Mouse (Mus musculus): ENCODE measurements around the gene Hcls1. TPM values are rescaled to one million over a fixed set of nuclear protein-coding genes. Genes with fewer than 3 reads are reported as not detected.

Gene Hcls1
- total RNA-seq (2014; rRNA removed; ENCODE audit: low replicate concordance) (2.3 and 3.9 TPM in 2 replicates), polyA plus RNA-seq (2015; fragmentation: Nextera tagmentation; extraction: Ambion mirVana) (4.3 and 4.7 TPM in 2 replicates)

DNA sequence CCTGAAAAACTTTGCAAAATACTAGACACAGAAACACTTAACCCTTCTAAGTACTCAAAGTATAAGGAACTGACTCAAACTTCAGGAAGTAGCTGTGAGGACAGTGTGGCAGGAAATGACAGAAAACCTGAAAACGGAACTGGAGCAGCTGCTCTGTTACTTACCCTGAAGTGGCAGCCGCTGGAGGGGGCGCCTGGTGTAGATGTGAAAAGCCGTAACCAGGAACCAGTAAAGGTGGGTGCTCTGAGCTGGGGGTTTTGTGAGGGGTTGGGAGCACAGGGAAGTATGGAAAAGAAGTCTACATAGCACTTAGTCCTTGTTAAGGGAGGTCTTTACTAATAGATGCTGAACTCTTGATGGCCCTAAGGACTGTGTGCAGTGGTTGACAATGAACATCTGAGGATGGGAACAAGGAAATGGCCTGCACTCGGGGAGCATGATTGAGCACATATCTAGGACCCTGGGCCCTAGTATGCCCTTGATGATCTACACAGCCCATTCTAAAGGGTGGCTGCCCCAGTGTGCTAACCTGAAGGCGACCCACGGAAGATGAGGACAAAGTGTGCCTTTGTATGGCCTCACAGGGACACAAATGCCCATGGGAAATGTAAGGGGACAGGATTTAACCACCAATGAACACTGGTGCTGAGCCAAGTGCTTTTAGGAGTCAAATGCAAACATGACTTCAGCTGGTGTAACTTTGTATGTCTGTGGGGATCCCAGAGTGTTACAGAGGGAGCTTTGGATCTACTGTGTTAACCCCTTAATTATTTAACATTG, at the start of gene Hcls1:
Gene Hcls1, plus strand, starts transcription at position 143 of the 780 bp plus-strand sequence.
- WGBS = 52% methylated on average over 7 of the region's 7 CpGs
- Histone ChIP-seq H3K4me1 (ENCODE audit: control insufficient read depth, insufficient read depth) (peaks cover 10% of the 10 kb centered on the region; the same call in 1 of the 2 replicates), H3K27ac (ENCODE audit: low read depth) (peak within 1 kb of the TSS; percentile 76), H3K9ac (replicated peaks; ENCODE audit: low read depth, low read length) (no peak within 1 kb of the TSS; the same call in 1 of the 2 replicates), H3K27me3 (ENCODE audit: control insufficient read depth, insufficient read depth, low read length) (no peaks in the 10 kb centered on the region), H3K4me2 (ENCODE audit: low read depth, low read length) (peak within 1 kb of the TSS; percentile 50), H3K4me3 (ENCODE audit: low read depth, low read length) (peak within 1 kb of the TSS; percentile 27; the same call in 1 of the 2 replicates), H3K36me3 (replicated peaks; ENCODE audit: control insufficient read depth, insufficient read depth, low read length) (peaks cover 31% of the 10 kb centered on the region), H3K9me3 (replicated peaks; ENCODE audit: control insufficient read depth, low read length) (no peaks in the 10 kb centered on the region)
- ATAC-seq (ENCODE audit: insufficient read depth, low read depth) (no peak), DNase-seq (ENCODE audit: low spot score) (peak; percentile 30)
- TF ChIP-seq EP300 (IDR thresholded peaks at IDR 0.05; ENCODE audit: low read depth) (no peak), CTCF (IDR thresholded peaks at IDR 0.05; ENCODE audit: low read depth) (no peak)

DNA sequence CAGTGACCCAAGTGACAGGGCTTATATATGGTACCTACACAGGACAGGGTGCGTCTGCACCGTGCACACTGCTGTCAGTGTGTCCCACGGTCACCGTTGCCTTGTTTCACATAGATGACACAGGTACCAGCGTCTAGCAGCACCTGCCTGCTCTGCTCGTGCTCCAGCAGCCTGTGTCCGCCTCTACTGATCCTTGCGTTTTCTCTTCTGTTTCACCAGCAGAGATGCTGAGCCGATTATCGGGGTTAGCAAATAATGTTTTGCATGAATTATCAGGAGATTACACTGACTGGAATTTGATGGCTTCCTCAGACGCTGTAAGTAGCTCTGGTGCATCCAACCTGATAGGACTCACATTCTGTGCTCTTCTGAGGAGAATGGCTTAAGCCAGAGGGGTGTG, 48.9 kb upstream of the Hcls1 start:
- DNase-seq (ENCODE audit: low spot score) = no peak
- Histone ChIP-seq H3K9me3 (replicated peaks; ENCODE audit: control insufficient read depth, low read length) (no peaks in the 10 kb centered on the region), H3K4me2 (ENCODE audit: low read depth, low read length) (no peak overlapping the region), H3K36me3 (replicated peaks; ENCODE audit: control insufficient read depth, insufficient read depth, low read length) (peaks cover 39% of the 10 kb centered on the region), H3K9ac (replicated peaks; ENCODE audit: low read depth, low read length) (no peak overlapping the region), H3K4me1 (ENCODE audit: control insufficient read depth, insufficient read depth) (no peaks in the 10 kb centered on the region), H3K4me3 (ENCODE audit: low read depth, low read length) (no peak overlapping the region), H3K27me3 (ENCODE audit: control insufficient read depth, insufficient read depth, low read length) (no peaks in the 10 kb centered on the region), H3K27ac (ENCODE audit: low read depth) (no peak overlapping the region)
- TF ChIP-seq CTCF (IDR thresholded peaks at IDR 0.05; ENCODE audit: low read depth) = no peak
- TF ChIP-seq EP300 (IDR thresholded peaks at IDR 0.05; ENCODE audit: low read depth) = no peak
- no peak for ATAC-seq (ENCODE audit: insufficient read depth, low read depth)
- 84% methylated on average over 11 of the region's 11 CpGs for WGBS

DNA sequence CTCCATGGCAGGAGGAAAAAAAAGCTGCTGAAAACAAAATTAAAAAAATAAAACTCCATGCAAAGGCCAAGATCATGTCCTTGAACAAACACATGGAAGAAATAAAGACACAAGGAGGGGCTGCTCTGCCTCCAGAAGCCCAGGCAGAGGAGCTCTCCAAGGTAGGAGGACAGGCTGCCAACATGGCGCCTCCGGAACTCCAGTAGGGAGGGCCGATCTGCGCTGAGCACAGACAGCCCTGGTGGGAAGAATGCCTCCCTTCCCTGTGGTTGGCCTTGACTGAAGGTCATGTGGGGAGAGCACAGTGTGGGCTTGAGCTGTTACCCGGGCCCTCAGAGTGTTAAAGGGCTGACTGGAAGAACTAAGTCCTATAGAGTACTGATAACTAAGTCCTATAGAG, 47.2 kb upstream of the Hcls1 start:
- no peak overlapping the region for H3K27ac ChIP-seq (ENCODE audit: low read depth)
- no peak for DNase-seq (ENCODE audit: low spot score)
- H3K4me3 ChIP-seq (ENCODE audit: low read depth, low read length) = no peak overlapping the region
- H3K9ac ChIP-seq (replicated peaks; ENCODE audit: low read depth, low read length) = no peak overlapping the region
- TF ChIP-seq CTCF (IDR thresholded peaks at IDR 0.05; ENCODE audit: low read depth) = no peak
- no peak for TF ChIP-seq EP300 (IDR thresholded peaks at IDR 0.05; ENCODE audit: low read depth)
- H3K36me3 ChIP-seq (replicated peaks; ENCODE audit: control insufficient read depth, insufficient read depth, low read length) = peaks cover 54% of the 10 kb centered on the region
- H3K4me1 ChIP-seq (ENCODE audit: control insufficient read depth, insufficient read depth) = no peaks in the 10 kb centered on the region
- WGBS = 64% methylated on average over 5 of the region's 5 CpGs
- ATAC-seq (ENCODE audit: insufficient read depth, low read depth) = no peak
- H3K9me3 ChIP-seq (replicated peaks; ENCODE audit: control insufficient read depth, low read length) = no peaks in the 10 kb centered on the region
- H3K27me3 ChIP-seq (ENCODE audit: control insufficient read depth, insufficient read depth, low read length) = no peaks in the 10 kb centered on the region
- H3K4me2 ChIP-seq (ENCODE audit: low read depth, low read length) = no peak overlapping the region

DNA sequence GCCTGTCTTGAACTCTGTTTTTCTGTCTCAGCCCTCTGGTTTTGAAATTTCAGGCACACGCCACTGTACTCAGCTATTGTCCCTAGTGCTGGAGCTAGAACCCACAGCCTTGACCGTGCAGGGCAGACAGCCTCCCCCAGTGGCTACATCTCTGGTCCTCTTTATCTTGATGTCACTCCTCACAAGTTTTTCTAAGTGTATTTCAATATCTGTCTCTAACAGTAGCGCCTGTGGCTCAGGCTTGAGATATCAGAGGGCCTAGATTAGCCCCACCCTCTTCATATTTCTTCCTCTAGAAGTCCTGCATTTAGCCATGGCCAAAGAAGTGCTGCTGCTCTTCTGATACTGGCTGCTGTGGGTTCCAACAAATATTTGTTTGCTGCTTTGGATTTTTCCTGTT, 44.2 kb upstream of the Hcls1 start:
- H3K9ac ChIP-seq (replicated peaks; ENCODE audit: low read depth, low read length) = no peak overlapping the region
- ATAC-seq (ENCODE audit: insufficient read depth, low read depth) (no peak), DNase-seq (ENCODE audit: low spot score) (no peak)
- WGBS = 79% methylated on average over 3 of the region's 3 CpGs
- no peaks in the 10 kb centered on the region for H3K4me1 ChIP-seq (ENCODE audit: control insufficient read depth, insufficient read depth)
- peaks cover 82% of the 10 kb centered on the region for H3K36me3 ChIP-seq (replicated peaks; ENCODE audit: control insufficient read depth, insufficient read depth, low read length)
- H3K4me3 ChIP-seq (ENCODE audit: low read depth, low read length) = no peak overlapping the region
- no peaks in the 10 kb centered on the region for H3K27me3 ChIP-seq (ENCODE audit: control insufficient read depth, insufficient read depth, low read length)
- no peak for TF ChIP-seq CTCF (IDR thresholded peaks at IDR 0.05; ENCODE audit: low read depth)
- no peak for TF ChIP-seq EP300 (IDR thresholded peaks at IDR 0.05; ENCODE audit: low read depth)
- no peak overlapping the region for H3K27ac ChIP-seq (ENCODE audit: low read depth)
- H3K9me3 ChIP-seq (replicated peaks; ENCODE audit: control insufficient read depth, low read length) = no peaks in the 10 kb centered on the region
- no peak overlapping the region for H3K4me2 ChIP-seq (ENCODE audit: low read depth, low read length)

DNA sequence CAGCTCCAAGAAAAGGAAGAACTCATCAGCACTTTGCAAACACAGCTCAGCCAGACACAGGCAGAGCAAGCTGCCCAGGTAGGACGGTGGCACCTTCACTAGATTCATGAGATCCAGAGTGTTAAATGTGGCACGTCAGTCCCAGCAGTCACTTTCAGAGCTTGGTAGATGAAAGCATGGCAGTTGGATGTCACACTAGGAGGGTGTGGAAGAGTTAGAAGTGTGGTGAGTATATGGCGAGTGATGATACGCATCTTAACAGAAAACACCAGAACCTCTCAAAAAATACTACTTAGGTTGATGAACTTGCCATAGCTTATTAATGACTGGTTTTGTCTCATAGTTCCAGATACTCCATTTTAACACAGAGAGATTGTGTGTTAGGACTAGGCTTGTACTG, 43.4 kb upstream of the Hcls1 start:
- Histone ChIP-seq H3K4me3 (ENCODE audit: low read depth, low read length) (no peak overlapping the region), H3K4me1 (ENCODE audit: control insufficient read depth, insufficient read depth) (no peaks in the 10 kb centered on the region), H3K27ac (ENCODE audit: low read depth) (no peak overlapping the region), H3K4me2 (ENCODE audit: low read depth, low read length) (no peak overlapping the region), H3K9ac (replicated peaks; ENCODE audit: low read depth, low read length) (no peak overlapping the region), H3K36me3 (replicated peaks; ENCODE audit: control insufficient read depth, insufficient read depth, low read length) (peaks cover 84% of the 10 kb centered on the region), H3K27me3 (ENCODE audit: control insufficient read depth, insufficient read depth, low read length) (no peaks in the 10 kb centered on the region), H3K9me3 (replicated peaks; ENCODE audit: control insufficient read depth, low read length) (no peaks in the 10 kb centered on the region)
- DNase-seq (ENCODE audit: low spot score) (no peak), ATAC-seq (ENCODE audit: insufficient read depth, low read depth) (no peak)
- WGBS = 96% methylated on average over 4 of the region's 4 CpGs
- TF ChIP-seq CTCF (IDR thresholded peaks at IDR 0.05; ENCODE audit: low read depth) (no peak), EP300 (IDR thresholded peaks at IDR 0.05; ENCODE audit: low read depth) (no peak)

All from heart, postnatal 0 days (tissue).